Mouse (Mus musculus): ENCODE results near the gene Sema4b.

Sema4b gene

DNA sequence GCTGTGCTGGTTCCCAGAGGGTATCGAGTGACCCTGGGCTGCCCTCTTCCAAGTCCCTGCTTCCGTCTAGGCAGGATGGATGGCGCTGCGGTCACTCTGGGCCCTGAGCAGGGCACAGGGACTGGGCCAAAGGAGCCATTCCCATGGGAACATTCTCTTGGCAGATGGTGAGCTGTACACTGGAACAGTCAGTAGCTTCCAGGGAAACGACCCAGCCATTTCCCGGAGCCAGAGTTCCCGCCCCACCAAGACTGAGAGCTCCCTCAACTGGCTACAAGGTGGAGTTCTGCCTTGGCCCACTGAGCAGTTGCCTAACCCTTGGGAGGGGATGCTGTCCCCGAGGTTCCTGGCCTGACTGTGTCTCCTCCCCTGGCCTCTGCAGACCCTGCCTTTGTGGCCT is 29.9 kb downstream of the Sema4b start:
- ATAC-seq (ENCODE audit: low TSS enrichment) = peak; percentile 48; the same call in 1 of the 2 replicates

DNA sequence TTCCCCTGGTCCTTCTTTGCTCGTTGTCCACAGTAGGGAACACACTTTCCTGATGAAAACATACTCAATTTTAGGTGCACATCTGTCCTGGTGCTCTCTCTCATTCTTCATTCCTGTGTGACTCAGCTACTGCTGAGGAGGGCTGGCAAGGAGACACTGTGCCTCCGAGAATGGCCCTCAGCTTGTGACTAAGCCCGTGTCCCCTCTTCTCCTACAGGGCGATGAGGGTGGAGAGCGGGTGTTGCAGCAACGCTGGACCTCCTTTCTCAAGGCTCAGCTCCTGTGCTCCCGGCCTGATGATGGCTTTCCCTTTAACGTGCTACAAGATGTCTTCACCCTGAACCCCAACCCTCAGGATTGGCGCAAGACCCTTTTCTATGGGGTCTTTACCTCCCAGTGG is 32.0 kb downstream of the Sema4b start:
- no peak for ATAC-seq (ENCODE audit: low TSS enrichment)

DNA sequence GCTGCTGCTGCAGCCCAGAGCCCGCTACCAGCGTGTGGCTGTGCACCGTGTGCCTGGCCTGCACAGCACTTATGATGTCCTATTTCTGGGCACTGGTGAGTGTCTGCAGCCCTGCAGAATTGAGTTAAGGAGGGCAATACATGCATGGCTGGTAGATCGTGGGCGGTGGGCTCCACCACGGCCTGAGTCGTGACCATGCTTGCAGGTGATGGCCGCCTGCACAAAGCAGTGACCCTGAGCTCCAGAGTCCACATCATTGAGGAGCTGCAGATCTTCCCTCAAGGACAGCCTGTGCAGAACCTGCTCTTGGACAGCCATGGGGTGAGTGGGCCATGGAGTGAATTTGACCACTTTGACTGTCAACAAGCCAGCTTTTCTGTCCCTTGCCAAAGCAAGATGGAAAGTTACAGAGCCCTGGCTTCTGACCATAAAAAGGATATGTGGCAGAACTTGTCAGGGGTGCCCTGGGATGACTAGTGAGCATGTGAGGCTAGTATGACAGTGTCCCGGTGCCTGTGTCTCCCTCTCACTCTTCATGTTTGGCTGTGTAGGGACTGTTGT is 33.7 kb downstream of the Sema4b start:
- no peak for ATAC-seq (ENCODE audit: low TSS enrichment)

DNA sequence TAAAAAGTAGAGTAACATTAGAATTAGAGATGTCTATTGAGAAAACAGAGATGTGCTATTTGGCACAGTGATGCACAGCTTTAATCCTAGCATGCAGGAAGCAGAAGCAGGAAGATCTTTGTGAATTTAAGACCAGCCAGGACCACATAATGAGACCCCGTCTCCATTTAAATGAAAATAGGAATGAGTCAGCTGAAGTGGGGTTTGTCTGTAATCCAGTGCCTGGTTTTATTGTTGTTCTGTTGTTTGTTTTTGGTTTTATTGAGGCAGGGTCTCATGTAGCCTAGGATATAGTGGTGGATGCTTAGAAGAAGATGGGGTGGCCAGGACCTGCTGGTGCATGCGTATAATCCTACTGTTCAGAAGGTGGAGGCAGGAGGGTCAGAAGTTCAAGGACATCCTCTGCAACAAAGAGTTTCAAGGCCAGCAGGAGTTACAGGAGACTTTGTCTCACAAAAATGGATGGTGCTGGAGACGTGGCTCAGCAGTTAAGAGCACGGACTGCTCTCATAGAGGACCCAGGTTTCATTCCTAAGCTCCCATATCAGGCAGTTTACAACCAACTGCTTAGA is 34.6 kb downstream of the Sema4b start:
- no peak for ATAC-seq (ENCODE audit: low TSS enrichment)

DNA sequence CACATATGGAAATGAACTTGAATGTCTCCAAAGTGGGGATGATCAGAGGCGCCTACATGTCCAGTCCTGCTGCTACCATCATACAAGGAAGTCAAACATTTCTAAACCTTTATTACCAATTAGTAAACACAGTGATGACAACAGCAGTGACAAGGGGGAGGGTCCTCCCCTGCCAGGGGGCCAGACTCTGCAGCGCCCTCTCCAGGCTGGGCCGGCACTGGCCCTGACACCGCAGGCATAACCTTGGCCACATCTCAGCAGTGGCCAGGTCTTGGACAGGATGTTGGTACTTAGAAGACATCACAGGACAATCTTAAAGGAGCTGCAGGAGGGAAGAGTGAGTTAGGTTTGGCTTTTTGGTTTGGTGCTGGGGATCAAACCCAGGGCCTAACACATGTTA is 40.4 kb downstream of the Sema4b start:
- ATAC-seq (ENCODE audit: low TSS enrichment) = no peak

DNA sequence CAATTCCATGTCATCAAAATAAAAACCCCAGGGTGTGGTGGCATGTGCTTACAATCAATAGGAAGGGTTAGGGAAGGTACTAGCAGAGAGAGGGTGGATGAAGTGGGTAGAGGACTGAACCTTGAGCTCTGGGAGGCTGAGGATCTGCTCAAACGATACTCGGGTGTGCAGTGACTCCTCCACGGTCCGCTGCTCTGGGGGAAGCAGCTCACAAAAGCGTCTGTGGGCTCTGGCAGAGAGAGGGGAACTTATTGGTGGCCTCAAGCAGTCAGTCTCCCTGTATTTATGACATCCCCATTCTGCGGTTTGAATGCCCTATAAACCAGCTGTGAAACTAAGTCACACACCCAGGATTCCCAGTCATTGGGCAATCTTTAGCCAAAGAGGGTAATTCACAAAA is 43.6 kb downstream of the Sema4b start:
- ATAC-seq (ENCODE audit: low TSS enrichment) = no peak

DNA sequence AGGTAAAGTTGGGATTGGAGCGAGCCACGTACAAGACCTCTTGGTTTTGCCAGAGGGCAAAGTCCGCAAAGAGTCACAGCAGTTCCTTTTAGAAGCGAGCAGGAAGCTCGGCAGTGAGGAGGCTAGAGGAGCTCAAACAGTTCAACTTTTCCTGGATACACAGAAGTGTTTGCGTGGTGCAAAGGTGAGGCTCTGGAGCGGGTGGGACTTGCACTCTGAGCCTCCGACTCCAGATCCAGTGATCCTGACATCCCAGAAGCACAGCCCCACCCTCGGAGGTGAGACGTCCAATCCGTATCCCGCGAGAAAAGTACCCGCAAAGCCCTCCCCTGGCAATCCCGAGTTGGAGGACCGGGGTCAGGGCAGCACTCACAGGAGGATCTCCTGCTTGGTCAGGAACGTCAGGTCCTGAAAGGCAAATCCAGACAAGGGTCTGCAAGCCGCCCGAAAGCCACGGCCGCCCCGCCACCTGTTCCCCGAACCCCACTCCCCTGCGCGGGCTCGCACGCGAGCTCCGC is 45.4 kb downstream of the Sema4b start:
- peak; percentile 11; the same call in 1 of the 2 replicates for ATAC-seq (ENCODE audit: low TSS enrichment)

DNA sequence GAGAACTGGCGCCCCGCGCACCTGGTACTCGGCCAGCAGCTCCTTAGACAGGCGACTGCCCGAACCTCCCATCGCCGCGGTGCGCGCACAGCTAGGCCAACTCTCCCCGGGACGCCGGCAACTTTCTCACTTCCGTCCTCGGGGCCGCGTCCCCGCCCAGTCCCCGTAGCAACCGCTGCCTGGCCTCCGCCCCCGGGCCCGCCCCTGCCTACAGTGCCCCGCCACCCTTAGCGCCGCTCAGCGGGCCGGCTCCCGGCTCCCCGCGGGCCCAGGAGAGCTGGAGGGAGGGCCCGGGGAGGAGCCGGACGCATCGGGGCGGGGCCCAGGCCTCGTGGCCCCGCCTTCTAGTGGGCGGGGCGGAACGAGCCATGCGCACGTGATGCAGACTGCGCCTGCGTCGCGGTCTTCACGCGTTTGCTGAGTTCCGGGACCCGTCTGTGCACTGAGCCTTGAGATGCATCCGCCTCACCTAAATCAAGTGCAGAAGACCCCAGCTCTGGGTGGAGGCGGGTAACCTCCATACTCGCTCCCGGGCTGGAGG is 45.9 kb downstream of the Sema4b start, which contains the start of the genes Cib1 and Gdpgp1:
Gene Cib1, minus strand, starts transcription at position 325 of the 541 bp plus-strand sequence.
Gene Gdpgp1, plus strand, starts transcription at position 377 of the 541 bp plus-strand sequence.
- ATAC-seq (ENCODE audit: low TSS enrichment) = peak; percentile 92

DNA sequence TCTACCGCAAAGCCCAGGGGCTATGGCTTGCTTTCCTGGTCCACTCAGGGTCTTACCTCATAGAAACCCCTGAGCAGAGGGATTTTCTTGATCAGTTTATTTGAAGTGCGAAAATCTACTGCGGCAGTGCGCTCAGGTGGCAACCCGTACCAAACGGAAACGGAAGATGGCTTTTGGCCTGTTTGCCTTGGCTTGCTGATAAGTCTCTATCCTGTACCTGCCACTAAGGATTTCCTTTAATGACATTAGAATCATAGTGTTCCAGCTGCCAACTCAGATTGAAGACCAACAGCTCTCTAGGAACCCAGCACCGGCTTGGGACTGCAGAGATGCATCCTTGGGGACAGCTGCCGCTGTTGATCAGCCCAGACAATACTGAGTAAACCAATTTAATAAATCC is 47.2 kb downstream of the Sema4b start:
- no peak for ATAC-seq (ENCODE audit: low TSS enrichment)

DNA sequence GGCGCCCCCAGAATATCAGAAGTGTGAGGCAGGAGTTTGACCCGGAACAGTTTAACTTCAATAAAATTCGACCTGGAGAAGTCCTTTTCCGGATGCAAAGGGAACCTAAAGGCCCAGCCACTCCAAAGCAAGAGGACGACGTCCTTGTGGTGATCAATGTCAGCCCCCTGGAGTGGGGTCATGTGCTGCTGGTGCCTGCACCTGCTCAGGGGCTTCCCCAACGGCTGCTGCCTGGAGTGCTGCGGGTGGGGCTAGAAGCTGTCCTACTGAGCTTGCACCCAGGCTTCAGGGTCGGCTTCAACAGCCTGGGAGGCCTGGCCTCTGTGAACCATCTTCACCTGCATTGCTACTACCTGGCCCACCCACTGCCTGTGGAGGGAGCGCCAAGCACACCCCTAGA is 51.9 kb downstream of the Sema4b start:
- no peak for ATAC-seq (ENCODE audit: low TSS enrichment)

DNA sequence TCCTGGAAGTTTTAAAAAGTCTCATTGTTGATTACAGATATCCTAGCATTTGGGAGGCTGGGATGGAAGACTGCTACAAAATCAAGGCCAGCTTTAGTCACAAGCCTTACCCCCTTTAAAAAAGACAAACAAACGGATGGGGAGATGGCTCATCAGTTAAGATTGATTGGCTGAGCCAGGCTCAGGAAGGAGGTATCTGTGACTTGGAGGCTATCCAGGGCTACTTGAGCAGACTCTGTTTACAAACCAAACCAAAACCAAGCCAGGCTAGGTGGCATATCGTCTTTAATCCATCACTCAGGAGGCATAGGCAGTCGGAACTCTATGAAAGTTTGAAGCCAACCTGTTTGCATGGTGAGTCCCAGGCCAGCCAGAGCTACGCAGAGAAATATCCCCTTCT is 55.0 kb downstream of the Sema4b start:
- no peak for ATAC-seq (ENCODE audit: low TSS enrichment)

DNA sequence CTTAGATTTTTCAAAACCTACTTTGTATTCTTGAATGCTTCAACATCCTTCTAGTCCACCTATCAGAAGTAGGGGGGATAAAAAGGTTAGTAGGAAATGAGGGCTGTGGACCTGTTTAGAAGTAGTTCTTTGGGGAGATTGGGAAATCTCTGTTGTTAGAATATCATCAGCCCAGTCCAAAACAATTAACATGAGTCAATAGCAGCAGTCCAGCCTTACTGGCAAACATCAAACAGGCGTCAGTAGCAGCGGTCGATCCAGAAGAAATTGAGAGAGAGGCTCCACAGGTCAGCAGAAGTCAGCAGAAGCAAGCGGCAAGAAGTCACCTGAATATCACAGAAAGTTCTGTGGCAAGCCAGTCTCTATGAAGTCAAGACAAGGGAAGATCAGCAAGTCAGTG is 58.2 kb downstream of the Sema4b start:
- no peak for ATAC-seq (ENCODE audit: low TSS enrichment)

DNA sequence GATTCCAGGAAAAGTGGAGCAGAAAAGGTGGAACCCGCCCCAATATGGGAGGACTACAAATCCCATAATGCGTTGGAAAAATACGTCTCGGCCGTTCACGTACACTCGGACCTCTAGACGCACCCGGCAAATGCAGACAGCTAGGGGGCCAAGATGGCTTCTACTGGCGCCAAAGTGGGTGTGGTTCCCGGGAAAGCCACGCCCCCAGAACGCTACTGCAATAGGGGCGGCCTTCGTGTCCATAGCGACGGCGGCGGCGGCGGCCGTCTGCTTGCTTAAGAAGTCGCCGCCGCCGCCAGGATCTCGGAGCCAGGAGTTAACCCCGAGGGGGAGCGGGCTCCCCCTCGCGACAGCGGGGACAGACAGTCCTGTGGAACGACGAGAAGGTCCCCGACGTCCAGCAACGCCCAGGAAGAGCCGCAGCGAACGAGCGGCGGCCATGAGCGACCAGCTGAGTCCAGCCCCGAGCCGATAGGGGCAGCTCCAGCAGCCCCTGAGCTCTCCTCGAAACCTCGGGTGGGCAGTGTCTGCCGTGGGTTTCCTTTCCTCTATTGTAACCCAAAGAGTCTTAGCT is 59.6 kb downstream of the Sema4b start, which contains the start of gene Ttll13:
Gene Ttll13, plus strand, starts transcription at position 229 of the 574 bp plus-strand sequence.
- peak; percentile 98 for ATAC-seq (ENCODE audit: low TSS enrichment)

DNA sequence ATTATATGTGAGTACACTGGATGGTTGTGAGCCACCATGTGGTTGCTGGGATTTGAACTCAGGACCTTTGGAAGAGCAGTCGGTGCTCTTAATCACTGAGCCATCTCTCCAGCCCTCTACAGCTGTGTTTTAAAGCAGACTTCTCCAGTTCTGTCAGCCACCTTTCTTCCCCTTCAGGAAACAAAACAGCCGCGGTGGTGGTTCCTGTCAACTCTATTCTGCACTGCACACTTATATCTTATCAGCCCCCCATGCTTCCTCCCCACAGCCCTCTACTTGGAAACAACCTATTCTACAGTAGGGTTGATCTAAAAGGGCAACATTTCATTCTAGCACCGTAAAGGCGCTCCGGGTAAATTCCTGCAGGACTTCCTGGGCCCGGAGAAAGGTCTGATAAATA is 60.2 kb downstream of the Sema4b start:
- no peak for ATAC-seq (ENCODE audit: low TSS enrichment)

DNA sequence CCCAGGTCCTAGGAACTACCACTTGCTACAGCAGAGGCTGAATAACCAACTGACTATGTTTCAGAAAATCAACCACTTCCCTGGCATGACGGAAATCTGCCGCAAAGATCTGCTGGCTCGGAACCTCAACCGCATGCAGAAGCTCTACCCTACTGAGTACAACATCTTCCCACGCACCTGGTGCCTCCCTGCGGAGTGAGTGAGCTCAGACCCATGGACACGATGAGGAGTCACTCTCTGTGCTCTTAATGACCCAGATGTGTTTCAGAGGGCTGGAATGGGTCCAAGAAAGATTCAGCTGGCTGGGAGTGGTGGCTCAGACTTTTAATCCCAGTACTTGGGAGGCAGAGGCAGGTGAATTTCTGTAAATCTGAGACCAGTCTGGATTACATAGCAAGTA is 65.8 kb downstream of the Sema4b start:
- ATAC-seq (ENCODE audit: low TSS enrichment) = no peak

DNA sequence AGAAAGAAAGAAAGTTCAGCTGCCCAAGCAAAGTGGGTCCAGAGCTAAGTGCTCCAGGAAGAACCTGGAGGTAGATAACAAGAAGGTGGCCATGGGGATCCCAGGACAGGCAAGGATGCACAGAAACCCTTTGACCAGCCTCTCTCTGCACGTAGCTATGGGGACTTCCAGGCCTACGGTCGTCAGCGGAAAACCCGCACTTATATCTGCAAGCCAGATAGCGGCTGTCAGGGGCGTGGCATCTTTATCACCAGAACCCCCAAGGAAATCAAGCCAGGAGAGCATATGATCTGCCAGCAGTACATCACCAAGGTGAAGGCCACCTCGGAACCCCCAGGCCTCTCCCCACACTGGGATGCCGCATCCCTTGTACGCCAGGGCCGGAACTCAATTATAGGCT is 66.2 kb downstream of the Sema4b start:
- no peak for ATAC-seq (ENCODE audit: low TSS enrichment)

DNA sequence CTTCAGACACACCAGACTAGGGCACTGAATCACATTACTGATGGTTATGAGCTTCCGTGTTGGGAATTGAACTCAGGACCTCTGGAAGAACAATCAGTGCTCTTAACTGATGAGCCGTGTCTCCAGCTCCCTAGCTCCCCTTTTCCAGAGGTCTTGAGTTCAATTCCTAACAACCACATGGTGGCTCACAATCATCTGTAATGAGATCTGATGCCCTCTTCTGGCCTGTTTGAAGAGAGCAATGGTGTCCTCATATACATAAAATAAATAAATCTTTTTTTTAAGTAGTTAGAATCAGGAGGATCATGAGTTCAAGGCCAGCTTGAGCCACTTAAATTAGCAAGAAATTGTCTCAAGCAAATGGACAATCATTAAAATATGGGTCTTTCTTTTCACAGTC is 69.3 kb downstream of the Sema4b start:
- ATAC-seq (ENCODE audit: low TSS enrichment) = no peak

DNA sequence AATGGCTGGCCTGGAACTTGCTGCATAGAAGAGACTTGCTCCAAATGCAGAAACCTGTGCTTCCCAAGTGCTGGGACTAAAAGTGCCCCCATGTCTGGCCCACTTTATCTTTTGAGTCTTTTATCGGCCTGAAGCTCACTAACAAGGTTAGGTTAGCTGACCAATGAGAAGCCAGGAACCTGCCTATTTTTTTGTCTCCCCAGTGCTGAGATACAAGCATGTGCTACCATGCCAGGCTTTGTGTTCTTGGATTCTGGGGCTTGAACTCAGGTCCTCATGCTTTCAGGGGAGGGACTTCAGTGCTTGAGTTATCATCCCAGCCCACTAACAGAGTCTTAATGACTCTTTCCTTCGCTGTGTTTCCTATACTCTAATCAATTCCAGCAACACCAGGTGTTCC is 71.1 kb downstream of the Sema4b start:
- no peak for ATAC-seq (ENCODE audit: low TSS enrichment)

DNA sequence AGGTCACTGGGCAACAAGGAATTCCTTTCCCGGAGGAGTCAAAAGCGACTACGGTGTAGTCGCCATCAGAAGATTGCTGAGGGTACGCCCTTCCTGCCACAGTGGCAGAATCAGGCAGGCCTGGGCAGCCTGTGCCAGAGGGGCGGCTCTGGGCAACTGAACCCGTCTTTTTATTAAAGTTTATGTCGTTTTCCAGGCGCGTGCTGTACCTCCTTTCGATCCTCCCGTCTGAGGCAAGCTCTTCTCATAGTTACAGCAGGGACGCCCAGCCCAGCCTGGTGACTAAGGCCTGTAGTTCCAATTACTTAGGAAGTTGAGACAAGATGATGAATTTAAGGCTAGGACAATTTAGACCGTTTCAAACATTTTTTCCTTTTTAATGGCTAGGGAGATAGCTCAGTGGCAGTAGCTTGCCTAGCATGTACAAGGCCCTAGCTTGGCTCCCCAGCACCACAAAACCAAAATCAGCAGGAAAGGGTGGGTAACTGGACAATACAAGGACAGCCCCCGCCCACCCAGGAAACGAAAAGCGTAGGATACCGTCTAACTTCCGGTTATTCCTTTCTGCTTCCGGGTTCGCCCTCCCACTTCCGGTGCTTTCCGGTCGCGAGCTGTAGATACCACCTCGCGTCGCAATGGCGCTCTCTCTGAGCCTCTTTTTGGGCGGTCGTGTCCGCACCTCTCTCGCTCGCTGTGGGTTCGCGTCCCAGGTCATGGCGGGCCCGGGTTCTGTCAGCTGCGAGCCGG is 74.2 kb downstream of the Sema4b start, which contains the start of gene Ngrn:
Gene Ngrn, plus strand, starts transcription at position 591 of the 747 bp plus-strand sequence.
- peak; percentile 96 for ATAC-seq (ENCODE audit: low TSS enrichment)

DNA sequence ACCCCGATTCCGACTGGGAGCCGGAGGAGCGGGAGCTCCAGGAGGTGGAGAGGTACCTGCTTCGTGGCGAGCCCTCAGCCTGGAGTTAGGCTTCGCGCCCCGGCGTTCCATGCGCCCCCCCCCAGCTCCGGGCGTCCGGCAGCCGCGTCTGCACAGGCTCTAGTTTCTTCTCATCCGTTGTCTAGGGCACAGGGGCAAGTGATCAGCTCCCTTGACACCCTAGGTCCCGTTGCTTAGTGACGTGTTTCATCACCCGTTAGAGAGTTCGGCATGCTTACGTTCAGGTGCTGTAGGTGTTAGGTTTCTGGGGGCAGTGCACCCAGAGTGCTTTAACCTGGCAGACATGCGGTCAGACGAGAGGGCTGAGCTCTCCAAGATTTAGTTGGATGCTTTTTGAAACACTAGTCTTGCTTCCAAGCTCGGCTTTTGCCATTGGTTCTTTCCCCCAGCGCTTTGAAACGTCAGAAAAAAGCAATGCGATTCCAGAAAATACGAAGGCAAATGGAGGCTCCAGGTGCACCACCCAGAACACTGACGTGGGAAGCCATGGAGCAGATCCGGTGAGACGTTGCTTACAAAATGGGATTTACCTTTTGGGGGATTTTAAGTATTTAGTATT is 74.8 kb downstream of the Sema4b start:
- ATAC-seq (ENCODE audit: low TSS enrichment) = peak; percentile 45; the same call in 1 of the 2 replicates

DNA sequence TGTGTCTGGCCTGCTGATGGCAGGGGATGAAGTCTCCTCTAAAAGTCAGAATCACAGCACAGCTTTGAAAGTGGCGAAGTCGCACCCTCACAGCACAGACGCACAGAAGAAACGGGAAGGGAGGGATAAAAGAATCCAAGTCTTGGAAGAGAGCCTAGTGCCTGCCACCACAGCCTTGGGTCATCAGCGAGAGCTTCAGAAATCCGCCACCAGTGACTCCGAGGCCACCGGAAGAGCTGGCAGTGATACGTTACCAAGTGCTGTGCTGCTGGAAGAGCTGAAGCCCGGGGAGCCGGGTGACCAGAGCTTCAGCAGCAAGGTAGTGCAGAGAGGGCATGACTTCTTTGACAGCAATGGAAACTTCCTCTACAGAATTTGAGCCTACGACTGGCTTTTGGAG is 78.0 kb downstream of the Sema4b start:
- ATAC-seq (ENCODE audit: low TSS enrichment) = no peak

DNA sequence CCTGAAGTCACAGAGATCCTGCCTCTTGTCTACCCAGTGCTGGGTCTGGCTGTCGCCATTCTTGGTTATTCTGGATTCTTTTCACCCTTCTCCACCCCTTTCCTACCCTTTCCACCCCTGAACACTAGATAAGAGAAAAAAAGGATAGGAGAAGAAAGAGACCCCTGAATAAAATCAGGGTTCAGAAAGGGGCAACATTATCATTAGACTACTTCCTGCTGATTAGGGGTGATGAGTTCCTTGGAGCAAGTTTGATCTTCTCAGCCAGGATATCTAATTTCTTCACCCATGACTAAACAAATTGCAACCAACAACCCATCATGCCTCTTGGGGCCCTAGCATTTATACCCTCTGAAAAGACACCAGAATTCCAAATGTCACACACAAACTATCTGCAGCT is 81.1 kb downstream of the Sema4b start:
- ATAC-seq (ENCODE audit: low TSS enrichment) = no peak

Measured in frontal cortex, adult (tissue).